Mouse (Mus musculus) kidney, embryonic 16.5 days (tissue): Measurements from ENCODE around the gene Tacc2. TPM values are rescaled to one million over a fixed set of nuclear protein-coding genes. Genes with fewer than 3 reads are reported as not detected.

Source experiments
- ATAC-seq: fragments of 200-750 bp; cut with Nextera tagmentation; 2 replicates; pipeline ENCODE4 v1.8.0; 2017; ENCODE audit warnings: moderate TSS enrichment; ENCODE audit not compliant: low FRiP score, low TSS enrichment
- H3K27ac ChIP-seq: fragments of 300-500 bp; sonication (generic); 2 replicates; pipeline ENCODE4 v1.5.1; 2014; ENCODE audit warnings: low read length
- H3K27me3 ChIP-seq: fragments of 300-500 bp; sonication (generic); 2 replicates; pipeline ENCODE4 v1.6.1; 2014; ENCODE audit warnings: low read length, control low read depth, mixed read lengths; ENCODE audit not compliant: insufficient read depth
- H3K36me3 ChIP-seq: fragments of 300-500 bp; sonication (generic); 2 replicates; pipeline ENCODE4 v1.6.1; 2014; ENCODE audit warnings: low read length, control low read depth, mixed read lengths; ENCODE audit not compliant: insufficient read depth
- H3K4me1 ChIP-seq: fragments of 300-500 bp; sonication (generic); 2 replicates; pipeline ENCODE4 v1.6.1; 2014; ENCODE audit warnings: low read length, control low read depth, mixed read lengths; ENCODE audit not compliant: insufficient read depth
- H3K4me2 ChIP-seq: fragments of 300-500 bp; sonication (generic); replicated peaks from 2 replicates; pipeline ENCODE4 v1.6.1; 2014; ENCODE audit warnings: low read depth, low read length
- H3K4me3 ChIP-seq: fragments of 300-500 bp; sonication (generic); 2 replicates; pipeline ENCODE4 v1.5.1; 2014; ENCODE audit warnings: mild to moderate bottlenecking, low read length
- H3K9ac ChIP-seq: fragments of 300-500 bp; sonication (generic); replicated peaks from 2 replicates; pipeline ENCODE4 v1.6.1; 2014; ENCODE audit warnings: low read length
- H3K9me3 ChIP-seq: fragments of 300-500 bp; sonication (generic); 2 replicates; pipeline ENCODE4 v1.6.1; 2016; ENCODE audit warnings: low read length, control low read depth
- WGBS: fragments of 180-500 bp; shearing (Covaris S2); extraction: QIAGEN DNeasy Blood & Tissue Kit; methylation state at CpG from one replicate; pipeline ENCODE4 v1.1.7; 2014; 5-methylcytosine and 5-hydroxymethylcytosine counted together
- polyA plus RNA-seq: library from polyadenylated mRNA; unstranded; fragments of >200 nt; fragmentation: Nextera tagmentation; extraction: Ambion mirVana; gene quantifications from 2 replicates; pipeline ENCODE4 v1.2.1, GENCODE M21; 2015

The Tacc2 gene
- polyA plus RNA-seq, 1 experiment from 2014 or later, result 31.3 TPM

DNA sequence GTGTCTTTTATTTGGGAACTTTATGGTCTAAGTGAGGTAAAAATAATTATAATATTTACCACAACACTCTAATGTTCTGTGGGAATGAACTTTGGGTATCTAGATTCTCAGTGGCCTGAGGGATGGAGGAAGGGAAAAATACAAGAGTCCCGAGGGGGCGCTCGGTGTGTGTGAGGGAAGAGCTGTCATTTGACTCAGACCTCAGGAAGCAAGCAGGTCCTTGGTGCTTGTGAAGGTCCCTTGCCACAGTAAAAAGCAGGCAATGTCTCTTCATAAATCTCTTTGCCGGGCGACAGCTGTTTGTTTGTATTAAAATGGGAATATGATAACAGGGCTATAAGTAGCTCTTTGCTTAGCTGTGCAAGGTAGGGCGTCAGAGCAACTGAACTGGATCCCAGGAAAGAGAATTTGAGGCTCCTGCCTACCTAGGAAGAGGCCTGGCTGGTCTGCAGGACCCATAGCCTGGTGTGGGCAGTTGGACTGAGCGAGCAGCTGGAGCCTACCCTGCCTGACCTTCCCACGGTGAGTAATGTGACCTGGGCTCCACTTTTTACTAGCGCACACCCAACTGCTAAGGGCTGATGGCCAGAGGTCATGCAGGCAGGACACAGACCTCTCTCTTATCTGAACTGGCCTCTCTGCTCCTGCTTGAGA is 8.3 kb upstream of the Tacc2 start:
- H3K36me3 ChIP-seq, result no peaks in the 10 kb centered on the region
- no peak overlapping the region for H3K4me2 ChIP-seq
- 41% methylated on average over 9 of the region's 9 CpGs for WGBS
- H3K27me3 ChIP-seq, result no peaks in the 10 kb centered on the region
- H3K9ac ChIP-seq, result no peak overlapping the region
- ATAC-seq, result peak; percentile 23; the same call in 1 of the 2 replicates
- H3K4me1 ChIP-seq, result peaks cover 12% of the 10 kb centered on the region; the same call in 1 of the 2 replicates
- no peak overlapping the region for H3K27ac ChIP-seq
- no peak overlapping the region for H3K4me3 ChIP-seq
- H3K9me3 ChIP-seq, result no peaks in the 10 kb centered on the region

DNA sequence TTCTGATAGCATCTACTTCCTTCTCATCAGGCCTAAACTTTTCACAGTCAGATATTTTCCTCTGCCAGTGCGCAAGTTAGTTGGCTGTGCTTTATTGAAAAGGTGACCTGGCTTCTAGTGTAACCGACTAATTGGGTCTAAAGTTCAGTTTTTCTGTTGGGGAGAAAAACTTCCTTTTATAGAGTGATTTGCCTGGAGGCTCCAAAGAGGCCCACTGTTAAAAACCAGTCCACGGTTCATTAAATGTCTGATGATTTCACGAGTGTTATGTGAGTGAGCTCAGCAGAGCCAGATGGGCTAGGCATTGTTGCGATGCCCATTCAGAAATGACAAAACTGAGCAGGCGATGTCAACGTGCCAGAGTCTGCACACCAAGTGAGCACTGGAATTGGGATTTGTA is 6.8 kb upstream of the Tacc2 start:
- Histone ChIP-seq H3K9ac (no peak overlapping the region), H3K36me3 (no peaks in the 10 kb centered on the region), H3K4me1 (peaks cover 12% of the 10 kb centered on the region; the same call in 1 of the 2 replicates), H3K27ac (peak overlapping the region; percentile 45; the same call in 1 of the 2 replicates), H3K4me3 (no peak overlapping the region), H3K4me2 (no peak overlapping the region), H3K27me3 (no peaks in the 10 kb centered on the region), H3K9me3 (no peaks in the 10 kb centered on the region)
- 49% methylated on average over 7 of the region's 7 CpGs for WGBS
- ATAC-seq, result no peak

DNA sequence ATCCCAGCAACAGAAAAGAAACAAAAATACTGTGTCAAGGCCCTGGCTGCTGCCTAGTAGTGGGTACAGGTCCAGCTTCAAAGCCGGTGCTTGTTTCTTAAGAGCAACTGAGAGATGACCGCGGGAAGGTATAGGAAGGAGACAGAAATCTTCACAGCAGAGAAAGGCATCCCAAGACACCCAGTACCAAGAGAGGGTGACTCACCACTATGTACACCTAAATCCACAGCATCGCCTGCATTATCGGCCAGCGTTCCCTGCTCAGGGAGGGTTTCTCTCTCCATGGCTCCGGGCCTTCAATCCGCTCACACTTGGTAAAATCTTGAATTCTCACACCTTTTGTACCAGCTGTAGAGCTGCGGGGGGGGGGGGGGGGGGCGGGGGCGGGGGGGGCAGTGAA is 4.4 kb upstream of the Tacc2 start, which contains the start of gene Nsmce4a:
Gene Nsmce4a (minus strand): TSS at position 298 of the 400 bp plus-strand sequence.
- 80% methylated on average over 9 of the region's 11 CpGs for WGBS
- Histone ChIP-seq H3K4me2 (no peak within 1 kb of the TSS), H3K9ac (no peak within 1 kb of the TSS), H3K27ac (peak within 1 kb of the TSS; percentile 86), H3K4me3 (no peak within 1 kb of the TSS), H3K4me1 (peaks cover 12% of the 10 kb centered on the region; the same call in 1 of the 2 replicates), H3K9me3 (no peaks in the 10 kb centered on the region), H3K27me3 (no peaks in the 10 kb centered on the region), H3K36me3 (no peaks in the 10 kb centered on the region)
- no peak for ATAC-seq

DNA sequence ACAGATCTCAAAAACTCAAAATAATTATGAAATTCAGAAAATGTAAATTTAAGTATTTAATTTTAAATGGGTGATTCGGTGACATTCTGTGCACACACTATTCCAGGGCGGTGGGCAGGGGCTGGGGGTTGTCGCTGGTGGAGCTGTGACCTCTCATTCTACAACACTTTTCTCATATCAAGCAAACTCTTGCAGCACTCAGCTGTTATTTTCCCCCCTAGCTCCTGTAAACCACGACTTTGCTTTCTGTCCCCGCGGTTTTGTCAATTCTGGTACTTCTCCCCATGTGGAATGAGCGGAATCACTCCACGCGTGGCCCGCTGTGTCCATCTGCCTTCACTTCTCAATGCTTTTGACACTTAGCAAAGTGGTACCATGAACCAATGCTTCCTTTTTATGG is 3.5 kb upstream of the Tacc2 start:
- H3K9me3 ChIP-seq, result no peaks in the 10 kb centered on the region
- H3K4me2 ChIP-seq, result no peak overlapping the region
- WGBS, result 95% methylated on average over 10 of the region's 10 CpGs
- peaks cover 18% of the 10 kb centered on the region for H3K4me1 ChIP-seq
- H3K36me3 ChIP-seq, result no peaks in the 10 kb centered on the region
- H3K4me3 ChIP-seq, result no peak overlapping the region
- H3K27me3 ChIP-seq, result no peaks in the 10 kb centered on the region
- ATAC-seq, result no peak
- H3K27ac ChIP-seq, result peak overlapping the region; percentile 86
- no peak overlapping the region for H3K9ac ChIP-seq

DNA sequence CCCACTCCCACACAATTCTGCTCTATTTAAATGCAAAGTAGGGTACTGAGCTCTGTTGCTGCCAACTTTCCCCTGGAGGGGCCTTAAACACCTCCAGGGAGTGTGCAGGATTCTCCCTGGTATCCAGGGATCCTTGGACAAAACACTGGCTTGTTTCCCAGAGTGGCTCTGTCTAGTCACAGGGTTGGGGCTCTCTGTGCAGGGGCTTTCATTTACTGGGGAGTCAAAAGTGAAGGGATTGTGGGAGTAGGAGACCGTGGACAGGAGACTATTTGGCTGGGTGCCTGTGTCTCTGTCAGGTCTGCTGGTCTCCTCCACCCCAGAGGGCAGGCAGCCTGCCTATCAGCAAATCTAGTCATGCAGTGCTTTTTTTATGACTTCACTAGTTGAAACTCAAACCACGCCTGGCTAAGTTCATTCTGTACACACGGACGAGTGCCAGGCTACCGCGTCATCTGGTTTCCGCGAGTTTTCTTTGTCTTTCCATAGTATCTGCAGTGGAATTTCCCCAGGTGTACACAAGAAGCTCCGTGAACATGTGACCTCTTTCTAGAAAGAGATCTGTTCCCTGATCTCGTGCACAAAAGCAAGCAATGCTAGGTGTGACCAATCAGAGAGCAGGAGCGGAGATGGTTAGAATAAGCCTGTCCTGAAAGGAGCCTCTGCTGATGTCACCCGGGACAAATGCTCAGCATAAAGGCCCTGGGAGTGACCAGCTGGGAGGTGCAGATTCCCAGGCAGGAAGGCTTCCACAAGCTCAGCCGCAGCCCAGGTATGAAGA is 2.8 kb upstream of the Tacc2 start:
- ATAC-seq, result peak; percentile 80
- no peaks in the 10 kb centered on the region for H3K9me3 ChIP-seq
- no peaks in the 10 kb centered on the region for H3K36me3 ChIP-seq
- peak overlapping the region; percentile 22 for H3K4me2 ChIP-seq
- no peaks in the 10 kb centered on the region for H3K27me3 ChIP-seq
- 24% methylated on average over 13 of the region's 13 CpGs for WGBS
- 0 out of 2 replicates have a peak overlapping the region, but pooled peaks have one; percentile 32 for H3K9ac ChIP-seq
- H3K4me1 ChIP-seq, result peaks cover 16% of the 10 kb centered on the region
- H3K27ac ChIP-seq, result peak overlapping the region; percentile 86
- peak overlapping the region; percentile 6; the same call in 1 of the 2 replicates for H3K4me3 ChIP-seq

DNA sequence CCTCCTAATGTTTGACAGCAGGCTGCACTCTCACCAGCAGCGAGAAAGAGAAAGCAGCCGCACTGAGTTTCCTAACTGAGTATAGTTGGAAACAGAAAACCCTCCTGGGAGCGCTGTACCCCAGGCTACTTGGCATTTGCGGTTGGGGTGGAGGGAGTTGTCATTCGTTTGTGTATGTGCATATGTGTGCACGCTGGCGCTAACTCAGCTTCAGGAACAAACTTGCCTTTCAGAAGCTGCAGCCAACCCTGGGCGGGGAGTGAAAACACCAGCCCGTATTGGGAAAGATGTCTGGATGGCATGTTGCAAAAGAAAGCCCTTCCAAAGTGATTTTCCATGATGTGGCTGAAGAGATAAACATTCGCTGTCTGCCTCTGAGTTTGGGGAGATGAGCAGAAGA is 257 bp upstream of the Tacc2 start:
- Histone ChIP-seq H3K9ac (peak overlapping the region; percentile 23; the same call in 1 of the 2 replicates), H3K27ac (peak overlapping the region; percentile 67), H3K9me3 (no peaks in the 10 kb centered on the region), H3K4me2 (peak overlapping the region; percentile 44), H3K4me1 (peaks cover 7% of the 10 kb centered on the region; the same call in 1 of the 2 replicates), H3K36me3 (0 out of 2 replicates have a peak, but pooled peaks cover 5% of the 10 kb centered on the region), H3K27me3 (no peaks in the 10 kb centered on the region), H3K4me3 (peak overlapping the region; percentile 20)
- no peak; the same call in 1 of the 2 replicates for ATAC-seq
- 34% methylated on average over 10 of the region's 10 CpGs for WGBS

DNA sequence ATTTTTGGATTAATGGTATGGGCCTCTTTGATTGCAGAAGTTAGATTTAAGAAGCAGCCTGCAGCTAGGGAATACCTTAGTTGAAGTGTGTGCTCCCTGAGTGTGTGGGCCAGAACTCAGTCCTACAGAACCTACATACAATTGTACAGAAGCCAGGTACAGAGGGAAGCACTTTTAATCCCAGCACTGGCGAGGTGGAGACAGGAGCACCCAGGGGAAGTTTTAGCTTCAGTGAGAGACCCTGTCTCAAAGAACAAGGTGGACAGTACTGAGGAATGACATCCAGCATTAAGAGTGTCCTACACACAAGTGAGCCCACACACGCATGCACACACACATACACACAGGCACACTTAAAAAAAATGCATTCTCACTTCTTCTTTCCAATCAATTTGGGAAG is 828 bp downstream of the Tacc2 start:
- Histone ChIP-seq H3K27me3 (no peaks in the 10 kb centered on the region), H3K4me3 (no peak overlapping the region), H3K4me1 (peaks cover 7% of the 10 kb centered on the region; the same call in 1 of the 2 replicates), H3K4me2 (no peak overlapping the region; the same call in 1 of the 2 replicates), H3K9ac (no peak overlapping the region), H3K36me3 (0 out of 2 replicates have a peak, but pooled peaks cover 5% of the 10 kb centered on the region), H3K27ac (peak overlapping the region; percentile 14; the same call in 1 of the 2 replicates), H3K9me3 (no peaks in the 10 kb centered on the region)
- ATAC-seq, result no peak
- WGBS, result 89% methylated on average over 2 of the region's 2 CpGs

DNA sequence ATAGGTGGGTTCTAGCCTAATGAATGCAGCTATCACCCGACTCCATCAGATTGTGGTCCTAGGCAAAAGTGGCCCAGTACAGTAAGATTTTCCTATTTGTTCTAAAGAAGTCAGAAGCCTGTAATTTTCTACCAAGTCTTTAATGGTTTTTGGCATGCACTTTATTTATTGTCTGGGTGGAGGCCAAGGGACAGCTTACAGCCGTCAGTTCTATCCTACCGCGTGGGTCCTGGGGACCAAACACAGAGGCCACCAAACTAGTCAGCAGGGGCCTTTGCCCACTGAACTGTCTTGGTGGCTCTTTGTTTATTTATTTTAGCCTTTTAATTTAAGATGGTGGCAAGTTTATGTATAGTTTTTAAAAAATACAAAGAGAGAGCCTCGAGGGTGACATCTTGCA is 1.4 kb downstream of the Tacc2 start:
- no peak overlapping the region for H3K4me3 ChIP-seq
- no peaks in the 10 kb centered on the region for H3K9me3 ChIP-seq
- H3K4me1 ChIP-seq, result peaks cover 7% of the 10 kb centered on the region; the same call in 1 of the 2 replicates
- H3K9ac ChIP-seq, result no peak overlapping the region
- 61% methylated on average over 5 of the region's 5 CpGs for WGBS
- 0 out of 2 replicates have a peak, but pooled peaks cover 5% of the 10 kb centered on the region for H3K36me3 ChIP-seq
- no peaks in the 10 kb centered on the region for H3K27me3 ChIP-seq
- no peak overlapping the region for H3K4me2 ChIP-seq
- ATAC-seq, result no peak
- H3K27ac ChIP-seq, result no peak overlapping the region

DNA sequence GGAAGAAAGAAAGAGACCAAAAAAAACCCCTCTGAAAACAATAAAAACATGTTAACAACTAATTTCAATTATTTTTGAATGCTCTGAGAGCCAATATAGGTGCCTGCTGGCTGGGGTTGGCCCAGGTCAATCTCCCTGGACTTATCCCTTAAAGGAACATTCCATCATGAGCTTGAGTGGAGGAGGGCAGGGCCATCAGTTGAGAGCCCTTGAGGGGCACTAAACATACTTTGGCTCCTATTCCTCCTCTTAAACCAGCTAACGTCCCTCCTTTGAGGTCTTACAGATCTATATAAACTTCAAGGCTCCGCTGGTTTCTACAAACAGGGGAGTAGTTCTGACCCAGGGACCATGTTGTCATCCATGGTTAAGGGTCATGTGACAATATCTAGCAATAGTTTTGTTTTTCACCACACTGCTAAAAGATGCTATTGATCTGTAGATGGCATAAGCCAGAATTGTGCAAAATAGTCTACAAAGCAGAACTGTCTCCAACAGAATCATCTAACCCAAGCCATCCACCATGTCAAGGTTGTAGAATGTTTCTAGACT is 9.4 kb downstream of the Tacc2 start:
- H3K9ac ChIP-seq, result no peak overlapping the region
- H3K27ac ChIP-seq, result no peak overlapping the region
- H3K4me2 ChIP-seq, result no peak overlapping the region
- H3K36me3 ChIP-seq, result no peaks in the 10 kb centered on the region
- H3K4me1 ChIP-seq, result peaks cover 3% of the 10 kb centered on the region; the same call in 1 of the 2 replicates
- no peak overlapping the region for H3K4me3 ChIP-seq
- WGBS, result 71% methylated on average over 2 of the region's 2 CpGs
- H3K9me3 ChIP-seq, result no peaks in the 10 kb centered on the region
- ATAC-seq, result no peak
- H3K27me3 ChIP-seq, result no peaks in the 10 kb centered on the region
